Mouse (Mus musculus) layer of hippocampus, adult 9-10 months (tissue): ENCODE results near the gene Nxpe4.
"Not testable (repeated sequence)": the region's sequence is repeated elsewhere in the genome, so short reads cannot be mapped to it uniquely, and the experiment has no call there.

Experiments used
- DNase-seq: peaks from one replicate; pipeline ENCODE4 v3.0.0; 2022; ENCODE audit warnings: low spot score

Gene Nxpe4

DNA sequence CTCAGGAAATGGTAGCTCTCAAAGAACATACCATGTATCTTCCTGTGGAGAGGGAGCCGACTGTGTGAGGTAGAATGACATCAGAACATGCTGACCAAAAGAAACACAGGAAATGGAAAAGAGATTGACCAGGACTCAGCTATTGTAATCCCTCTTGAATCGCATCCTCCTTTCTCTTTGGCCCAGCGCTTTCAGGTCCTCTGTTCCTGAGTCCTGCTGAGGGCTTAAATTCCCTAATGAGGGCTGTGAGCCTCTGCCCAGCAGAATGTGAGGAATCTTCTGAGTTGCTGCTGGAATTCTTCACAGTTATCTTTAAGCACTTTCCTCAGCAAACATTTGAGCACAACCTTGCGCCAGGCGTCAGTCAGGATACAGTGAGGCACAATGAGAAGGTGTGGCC is 78.6 kb downstream of the Nxpe4 start:
- DNase-seq, result no peak

DNA sequence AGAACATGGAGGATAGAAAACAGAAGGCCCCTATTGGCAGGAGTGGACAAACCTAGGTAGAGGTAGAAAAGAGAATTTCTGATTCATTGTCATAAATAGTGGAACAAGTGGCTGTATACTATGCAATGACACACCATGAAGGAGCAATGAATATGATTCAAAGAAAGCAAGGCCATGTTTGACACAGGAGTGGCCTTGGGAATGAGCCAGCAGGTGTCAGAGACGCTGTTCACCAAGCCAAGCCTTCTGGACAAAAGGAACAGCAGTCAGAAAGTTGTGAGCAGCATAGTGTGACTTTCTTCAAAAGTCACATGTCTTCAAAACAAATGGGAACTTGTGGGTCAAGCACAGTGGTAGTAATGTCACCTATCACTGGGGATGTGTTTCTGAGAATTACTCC is 80.0 kb downstream of the Nxpe4 start:
- DNase-seq, result no peak

- no peak for DNase-seq
These were observed 80.9 kb downstream of the Nxpe4 start for GRCm38 (mm10) chr9:48242756-48243155.

- no peak for DNase-seq
These were observed 82.4 kb downstream of the Nxpe4 start for GRCm38 (mm10) chr9:48244175-48244574.

DNA sequence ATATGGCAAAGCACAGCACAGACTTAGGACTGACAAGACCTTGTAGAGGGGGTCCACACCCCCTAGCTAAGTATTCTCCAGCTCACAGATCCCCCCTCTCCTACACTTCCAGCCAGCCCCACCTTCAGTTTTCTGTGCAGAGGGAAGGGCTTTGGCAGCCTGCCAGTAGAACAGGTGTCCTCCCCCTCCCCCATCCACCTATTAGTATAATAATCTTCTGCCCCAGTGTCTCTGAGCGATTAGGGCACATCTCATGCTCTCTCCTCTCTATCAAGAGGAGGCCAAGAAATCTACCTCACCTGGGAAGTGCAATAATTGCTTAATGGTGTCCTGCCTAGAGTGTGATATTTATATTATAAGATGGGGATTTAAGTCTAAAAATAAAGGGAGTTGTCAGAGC is 83.7 kb downstream of the Nxpe4 start:
- no peak for DNase-seq

GRCm38 (mm10) chr9:48247276-48247675 is 85.5 kb downstream of the Nxpe4 start:
- no peak for DNase-seq

DNA sequence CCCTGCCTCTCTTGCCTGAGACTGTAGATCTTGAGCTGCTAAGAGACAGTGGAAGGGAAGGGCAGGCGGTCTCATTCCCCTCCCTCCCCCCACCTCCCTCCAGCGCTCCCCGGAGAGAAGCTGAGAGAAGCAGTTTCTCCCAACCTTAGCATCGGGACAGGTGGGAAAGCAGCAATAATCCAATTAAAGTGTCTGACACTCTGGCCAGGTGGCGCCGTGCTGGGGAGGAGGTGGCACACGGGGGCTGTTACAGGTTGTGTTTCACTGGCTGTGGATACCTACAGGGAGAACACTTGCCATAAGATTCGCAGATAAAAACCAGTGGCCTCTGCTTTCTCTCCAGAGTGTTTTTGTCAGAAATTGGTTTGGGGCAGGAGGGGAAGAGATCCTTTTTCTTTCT is 90.4 kb downstream of the Nxpe4 start:
- DNase-seq, result no peak

- DNase-seq, result no peak
These were observed 95.2 kb downstream of the Nxpe4 start for GRCm38 (mm10) chr9:48257001-48257400.

DNA sequence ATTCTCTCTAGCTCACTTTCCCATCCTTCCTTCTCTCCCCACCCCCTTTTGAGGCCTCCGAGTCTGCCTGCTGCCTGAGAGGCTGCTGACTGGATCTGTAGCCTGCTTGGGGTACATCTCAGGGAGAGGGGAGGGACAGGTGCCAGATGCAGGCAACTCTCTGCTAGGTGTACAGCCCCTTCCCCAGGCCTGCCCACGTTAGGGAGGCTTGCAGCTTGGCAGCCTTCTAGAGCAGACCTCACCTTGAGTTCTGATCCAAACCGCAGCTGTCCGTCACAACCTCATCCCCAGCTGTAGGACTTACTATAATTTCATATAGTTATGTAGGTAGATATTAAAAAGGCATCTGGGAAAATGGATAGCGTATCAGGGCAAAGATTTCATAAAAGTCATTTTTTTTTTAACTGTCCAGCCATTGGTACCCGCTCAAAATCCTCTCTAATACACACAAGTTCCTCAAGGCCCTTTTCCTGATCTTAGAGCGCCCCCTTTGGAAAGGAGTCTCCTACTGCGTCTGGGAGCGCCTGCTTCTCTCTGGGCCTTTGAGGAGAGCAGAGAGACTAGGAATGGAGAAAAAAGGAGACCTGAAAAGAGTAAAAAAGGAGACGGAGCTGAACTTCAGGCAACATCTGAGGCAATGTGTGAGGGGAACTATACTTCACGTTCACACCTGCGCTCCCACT is 96.1 kb downstream of the Nxpe4 start:
- peak; percentile 38 for DNase-seq

DNA sequence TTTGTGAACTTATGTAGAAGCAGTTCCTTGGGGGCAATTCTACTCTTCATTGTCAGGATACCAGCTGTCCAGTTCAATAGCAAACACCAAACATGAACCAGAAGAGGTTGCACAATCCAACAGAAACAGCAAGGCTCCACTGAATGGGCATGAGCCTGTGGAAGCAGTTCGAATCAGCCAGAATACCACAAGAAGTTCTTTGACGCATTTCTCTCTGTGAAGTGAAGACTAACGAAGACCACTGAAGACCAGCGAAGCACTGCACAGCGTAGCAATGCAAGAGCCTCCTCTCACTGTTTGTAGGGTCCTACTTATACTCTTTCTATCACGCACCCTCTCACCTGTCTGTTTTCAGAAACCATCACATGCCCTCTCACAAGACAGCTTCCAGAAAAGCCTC is 102.8 kb downstream of the Nxpe4 start:
- no peak for DNase-seq

DNA sequence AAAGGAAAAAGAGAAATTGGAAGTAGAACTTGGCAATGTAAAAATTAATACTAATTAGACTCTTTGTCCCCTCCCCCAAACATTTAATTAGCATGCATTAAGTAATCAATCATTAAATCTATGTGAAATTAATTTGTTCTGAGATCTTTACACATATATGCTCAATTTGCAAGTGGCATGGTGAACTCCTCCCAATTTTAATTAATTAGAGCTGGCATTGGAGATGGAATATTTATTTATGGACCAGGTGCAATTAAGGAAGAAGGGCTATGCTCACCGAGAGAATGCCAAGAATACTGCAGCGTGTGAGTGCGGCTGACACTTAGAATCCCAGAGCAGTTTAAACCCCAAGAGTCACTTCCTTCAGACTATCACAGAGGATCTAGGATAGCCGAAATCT is 103.7 kb downstream of the Nxpe4 start:
- DNase-seq, result no peak

DNA sequence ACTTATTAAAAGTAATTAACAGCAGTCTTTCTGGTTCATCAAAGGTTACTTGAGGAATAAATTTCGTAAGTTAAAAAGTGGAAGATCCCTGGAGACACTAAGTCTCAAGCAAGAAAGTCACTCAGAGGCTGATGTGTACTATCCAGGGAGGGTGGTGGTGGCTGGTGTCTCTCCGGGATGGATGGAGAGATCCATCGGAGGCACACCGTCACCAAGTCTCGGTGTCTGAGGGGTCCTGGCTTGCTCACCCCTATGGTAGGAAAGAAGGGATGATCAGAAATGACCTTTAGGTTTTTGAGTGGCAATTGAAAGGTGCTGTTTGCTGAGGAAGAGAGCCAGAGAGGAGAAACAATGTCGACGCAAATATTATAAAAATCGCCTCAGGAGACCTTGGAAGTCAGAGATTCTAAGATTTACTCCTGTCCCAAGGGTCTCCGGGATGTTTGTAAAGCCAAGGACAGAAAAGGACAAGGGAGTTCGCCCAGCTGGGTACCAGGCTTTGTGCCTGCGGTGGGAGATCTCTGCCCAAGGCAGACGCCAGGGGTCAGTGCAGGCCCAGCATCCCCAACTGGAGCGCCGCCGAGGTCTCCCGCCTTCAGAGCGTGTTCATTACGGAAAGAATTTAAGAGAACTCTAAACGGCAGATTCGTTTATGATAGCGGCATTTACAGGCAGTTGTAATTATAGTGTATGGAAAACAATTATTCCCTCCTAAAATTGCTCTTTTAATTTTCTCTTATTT is 104.6 kb downstream of the Nxpe4 start:
- DNase-seq, result peak; percentile 57

DNA sequence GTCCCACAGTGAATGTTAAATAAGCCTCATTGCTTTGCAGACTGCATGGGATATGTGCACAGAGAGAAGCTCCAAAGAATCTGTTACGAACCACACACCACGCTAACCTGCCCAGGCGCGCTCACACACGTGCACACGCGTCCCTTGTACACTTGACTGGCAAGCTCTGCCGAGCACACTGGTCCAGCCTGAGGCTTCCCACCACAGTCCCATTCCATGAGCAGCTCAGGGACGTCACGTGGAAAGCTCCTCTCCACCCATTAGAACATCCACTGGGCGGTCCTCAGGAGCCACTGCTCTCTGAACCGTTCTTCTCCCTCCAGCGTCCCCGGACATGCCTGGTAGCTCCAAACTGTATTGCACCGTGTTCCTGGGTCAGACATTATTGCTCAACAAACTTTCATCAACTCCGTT is 105.2 kb downstream of the Nxpe4 start:
- DNase-seq, result no peak

DNA sequence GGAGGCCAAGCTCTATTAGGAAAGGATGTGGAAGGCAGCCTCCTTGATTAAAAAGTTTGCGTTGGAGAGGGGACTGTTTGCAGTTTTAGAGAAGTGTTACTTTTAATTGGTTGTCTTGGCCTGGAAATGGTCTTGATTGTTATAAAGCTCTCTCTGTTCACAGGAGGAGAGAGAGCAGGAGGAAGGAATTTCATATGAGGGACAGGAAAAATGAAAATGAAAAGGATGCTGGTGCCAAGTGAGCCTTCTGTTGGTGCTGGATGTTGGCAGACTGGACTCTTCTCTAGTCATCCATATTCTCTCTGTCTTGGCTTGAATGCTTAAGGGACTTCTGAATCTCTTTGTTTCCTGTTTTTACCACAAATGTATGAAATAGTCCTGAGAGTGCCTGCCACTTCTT is 106.1 kb downstream of the Nxpe4 start:
- DNase-seq, result no peak

DNA sequence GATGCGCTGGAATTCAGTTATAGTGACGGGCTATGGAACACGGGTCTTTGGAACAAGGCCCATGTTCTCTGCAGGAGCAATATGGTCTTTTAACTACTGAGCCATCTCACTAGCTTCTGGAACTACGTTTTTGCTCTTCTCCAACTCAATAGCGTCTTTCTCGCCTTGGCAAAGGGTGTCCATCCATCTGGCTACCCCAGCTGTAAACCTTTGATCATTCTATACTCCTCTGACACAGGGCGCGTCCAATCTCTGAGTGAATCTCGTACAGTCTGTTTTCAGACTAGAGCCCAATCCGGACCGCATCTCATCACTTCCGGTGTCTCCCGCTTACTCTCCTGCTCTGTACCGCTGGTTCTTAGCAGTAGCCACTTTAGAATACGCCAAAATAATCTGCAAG is 115.0 kb downstream of the Nxpe4 start:
- no peak for DNase-seq

DNA sequence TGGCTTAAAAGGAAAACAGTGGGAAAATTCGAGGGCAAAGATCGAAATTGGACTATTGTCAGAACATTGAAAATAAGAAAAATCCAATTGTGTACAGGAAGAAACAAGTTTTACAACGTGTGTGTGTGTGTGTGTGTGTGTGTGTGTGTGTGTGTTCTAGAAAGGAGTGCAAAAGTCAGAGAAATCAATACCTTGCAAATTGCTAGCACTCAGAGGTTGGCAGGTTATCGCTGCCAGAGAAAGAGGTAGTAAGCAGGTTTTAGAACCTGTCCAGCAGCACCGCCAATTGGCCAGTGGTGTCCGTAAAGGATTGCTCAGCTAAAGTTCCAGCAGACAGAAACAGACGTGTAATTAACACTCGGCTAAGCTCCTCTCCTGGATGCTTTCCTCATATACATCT is 122.4 kb downstream of the Nxpe4 start:
- no peak for DNase-seq

DNA sequence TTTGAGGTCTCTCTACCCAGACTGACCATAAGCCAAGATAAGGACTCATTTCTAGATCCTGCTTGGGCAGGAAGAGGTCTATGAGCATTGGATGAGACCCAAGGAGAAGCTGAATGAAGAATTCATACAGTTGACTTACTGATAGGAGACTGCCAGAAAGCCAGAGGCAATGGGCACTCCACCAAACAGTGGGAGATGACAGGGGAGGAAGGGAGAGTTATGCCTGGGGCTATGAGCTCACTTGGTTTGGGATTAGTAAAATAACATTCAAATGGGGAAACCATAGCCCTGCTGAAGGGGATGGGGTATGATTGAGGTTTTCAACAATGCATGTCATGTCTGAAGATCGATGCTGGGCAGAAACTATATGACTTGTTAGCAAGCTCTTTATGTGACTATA is 128.5 kb downstream of the Nxpe4 start:
- no peak for DNase-seq

GRCm38 (mm10) chr9:48294754-48295153 is 132.9 kb downstream of the Nxpe4 start:
- DNase-seq, result no peak

GRCm38 (mm10) chr9:48298983-48299382 is 137.2 kb downstream of the Nxpe4 start:
- DNase-seq, result no peak

- DNase-seq, result not testable (repeated sequence)
These were observed 141.7 kb downstream of the Nxpe4 start for GRCm38 (mm10) chr9:48303564-48303963.

- no peak for DNase-seq
These were observed 149.4 kb downstream of the Nxpe4 start for GRCm38 (mm10) chr9:48311241-48311640.

DNA sequence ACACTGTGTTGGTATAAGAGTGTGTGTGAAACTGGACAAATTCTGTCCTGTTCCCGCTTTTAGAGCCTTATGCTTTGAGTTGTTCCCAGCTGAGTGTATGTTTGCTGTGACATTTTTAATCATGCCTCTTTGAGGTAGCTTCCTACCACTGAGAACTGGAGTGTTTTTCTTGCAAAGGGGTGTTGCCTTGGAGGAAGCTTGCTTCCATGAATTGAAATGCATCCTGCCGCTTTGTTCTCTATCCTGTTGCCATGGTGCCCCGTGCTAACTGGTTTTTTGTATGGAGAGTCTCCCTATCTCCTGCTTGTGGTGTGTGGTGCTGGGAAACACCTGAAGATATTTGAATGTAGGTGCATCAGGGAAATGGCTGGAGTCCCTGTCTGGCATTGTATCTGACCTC is 152.4 kb downstream of the Nxpe4 start:
- DNase-seq, result peak; percentile 1

GRCm38 (mm10) chr9:48315825-48316224 is 154.0 kb downstream of the Nxpe4 start:
- no peak for DNase-seq

DNA sequence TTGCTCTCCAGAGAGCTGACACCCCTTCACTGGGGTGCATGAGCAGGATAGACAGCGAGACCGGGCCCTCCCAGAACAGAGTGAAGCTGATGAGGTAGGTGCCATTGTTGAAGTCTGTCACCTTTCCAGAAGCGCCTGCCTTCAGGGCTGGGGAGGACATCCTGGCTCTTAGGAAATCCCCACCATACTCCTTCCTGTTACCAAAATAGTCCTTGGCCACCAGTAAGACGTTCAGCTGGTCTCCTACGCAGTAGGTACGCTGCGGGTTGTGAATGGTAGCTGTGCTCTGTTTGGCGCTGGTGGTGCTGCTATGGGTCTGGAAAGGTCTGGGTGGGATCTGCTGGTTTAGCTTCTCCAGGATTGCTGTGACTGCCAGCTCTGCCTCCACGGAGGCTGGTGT is 164.5 kb downstream of the Nxpe4 start:
- DNase-seq, result no peak
